Mouse (Mus musculus): ENCODE results near the gene Foxp1. TPM values are rescaled to one million over a fixed set of nuclear protein-coding genes. Genes with fewer than 3 reads are reported as not detected.

Foxp1 gene
- polyA plus RNA-seq, 1 experiment from 2014 or later = 74.0 TPM

DNA sequence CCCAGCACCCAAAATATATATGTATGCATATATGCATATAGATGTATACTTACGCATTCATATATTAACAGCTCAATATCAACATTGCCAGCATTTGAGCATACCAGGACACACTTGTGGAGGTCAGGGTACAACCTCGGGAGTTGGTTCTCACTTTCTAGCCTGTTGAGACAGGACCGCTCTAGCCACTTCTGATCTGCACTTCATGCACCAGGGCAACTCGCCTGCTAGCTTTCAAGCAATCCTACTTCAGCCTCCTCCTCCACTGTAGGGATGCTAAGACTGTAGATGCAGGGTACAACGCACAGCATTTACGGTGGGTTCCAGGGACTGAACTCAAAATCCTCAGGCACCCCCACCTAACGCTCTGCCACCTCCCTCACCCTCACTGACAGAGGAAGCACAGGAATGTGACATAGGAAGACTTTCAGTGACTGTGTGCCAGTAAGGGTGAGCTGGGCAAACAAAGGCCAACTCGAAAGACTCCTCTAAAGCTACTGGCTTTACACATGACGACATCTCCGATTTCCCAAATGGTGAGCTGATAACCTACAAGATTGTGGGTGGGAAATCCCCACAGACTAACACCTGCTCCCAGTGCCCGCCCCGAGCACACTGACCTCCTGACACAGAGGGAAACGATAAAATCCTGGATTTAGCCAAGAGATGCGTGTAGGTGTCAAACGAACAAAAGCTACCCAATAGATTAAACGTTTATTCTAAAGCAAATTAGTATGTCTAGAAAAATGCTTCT lies 93.0 kb downstream of the Foxp1 start:
- Histone ChIP-seq H3K27me3 (no peaks in the 10 kb centered on the region), H3K4me1 (replicated peaks) (peaks cover 8% of the 10 kb centered on the region; the same call in 1 of the 2 replicates), H3K4me2 (no peak overlapping the region), H3K27ac (replicated peaks) (no peak overlapping the region), H3K4me3 (no peak overlapping the region), H3K9ac (no peak overlapping the region), H3K9me3 (no peaks in the 10 kb centered on the region), H3K36me3 (peaks cover 8% of the 10 kb centered on the region; the same call in 1 of the 2 replicates)
- no peak for ATAC-seq (ENCODE audit: low read depth)
- WGBS = 86% methylated on average over 16 of the region's 16 CpGs

DNA sequence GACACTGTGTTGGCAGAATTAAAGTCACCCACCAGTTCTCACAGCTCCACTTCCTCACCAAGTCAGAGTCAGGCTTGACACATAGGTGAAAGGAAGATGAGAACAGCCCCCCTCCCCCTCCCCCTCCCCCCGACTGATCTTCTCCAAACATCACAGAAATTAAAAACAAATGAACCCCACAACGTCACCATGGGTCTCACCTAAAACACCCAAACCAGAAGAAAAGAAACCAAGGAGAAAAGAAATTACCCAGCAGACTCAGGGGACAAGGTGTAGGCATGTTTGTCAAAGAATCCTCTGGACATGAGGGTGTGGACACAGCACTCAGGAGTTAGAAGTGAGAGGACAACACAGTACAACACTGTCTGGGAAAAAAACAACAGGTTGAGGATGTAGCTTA lies 93.6 kb downstream of the Foxp1 start:
- no peak for ATAC-seq (ENCODE audit: low read depth)
- H3K9me3 ChIP-seq = no peaks in the 10 kb centered on the region
- no peak overlapping the region for H3K27ac ChIP-seq (replicated peaks)
- H3K4me1 ChIP-seq (replicated peaks) = peaks cover 8% of the 10 kb centered on the region; the same call in 1 of the 2 replicates
- H3K4me3 ChIP-seq = no peak overlapping the region
- no peak overlapping the region for H3K4me2 ChIP-seq
- WGBS = 77% methylated on average over 2 of the region's 2 CpGs
- no peaks in the 10 kb centered on the region for H3K27me3 ChIP-seq
- peaks cover 2% of the 10 kb centered on the region; the same call in 1 of the 2 replicates for H3K36me3 ChIP-seq
- no peak overlapping the region for H3K9ac ChIP-seq

- H3K4me3 ChIP-seq = no peak overlapping the region
- no peak overlapping the region for H3K9ac ChIP-seq
- no peaks in the 10 kb centered on the region for H3K9me3 ChIP-seq
- H3K4me2 ChIP-seq = no peak overlapping the region
- H3K36me3 ChIP-seq = no peaks in the 10 kb centered on the region
- no peak for ATAC-seq (ENCODE audit: low read depth)
- H3K27me3 ChIP-seq = no peaks in the 10 kb centered on the region
- no peak overlapping the region for H3K27ac ChIP-seq (replicated peaks)
- H3K4me1 ChIP-seq (replicated peaks) = peaks cover 8% of the 10 kb centered on the region; the same call in 1 of the 2 replicates
- 91% methylated on average over 4 of the region's 4 CpGs for WGBS
These were observed 95.2 kb downstream of the Foxp1 start for GRCm38 (mm10) chr6:99427301-99427700.

DNA sequence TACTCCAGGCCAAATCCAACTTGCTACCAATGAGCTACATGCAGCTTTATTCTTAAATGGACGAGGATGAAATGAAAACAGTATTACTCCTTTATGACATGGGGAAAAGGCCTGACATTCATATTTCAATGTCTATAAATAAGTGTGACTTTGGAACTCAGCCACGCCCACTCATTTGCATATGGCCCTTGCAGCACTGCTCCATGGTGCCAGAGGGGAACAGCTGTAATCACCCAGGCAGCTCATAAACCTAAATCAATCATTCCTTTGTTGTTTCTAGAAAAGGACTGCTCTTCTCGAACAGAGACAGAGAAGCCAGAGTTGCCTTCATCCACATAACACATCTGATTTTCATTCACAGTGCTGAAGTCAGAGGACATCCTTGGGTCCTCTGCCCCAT lies 97.5 kb downstream of the Foxp1 start:
- no peaks in the 10 kb centered on the region for H3K27me3 ChIP-seq
- 0 out of 2 replicates have a peak, but pooled peaks have one; percentile 50 for ATAC-seq (ENCODE audit: low read depth)
- H3K9ac ChIP-seq = no peak overlapping the region
- H3K9me3 ChIP-seq = no peaks in the 10 kb centered on the region
- WGBS = 39% methylated on average over 3 of the region's 3 CpGs
- no peak overlapping the region for H3K4me2 ChIP-seq
- no peak overlapping the region for H3K4me3 ChIP-seq
- H3K36me3 ChIP-seq = no peaks in the 10 kb centered on the region
- H3K27ac ChIP-seq (replicated peaks) = no peak overlapping the region
- peaks cover 8% of the 10 kb centered on the region; the same call in 1 of the 2 replicates for H3K4me1 ChIP-seq (replicated peaks)

GRCm38 (mm10) chr6:99420666-99421065 lies 101.9 kb downstream of the Foxp1 start:
- H3K9ac ChIP-seq = no peak overlapping the region
- H3K4me2 ChIP-seq = no peak overlapping the region
- H3K27me3 ChIP-seq = no peaks in the 10 kb centered on the region
- H3K4me3 ChIP-seq = no peak overlapping the region
- 0 out of 2 replicates have a peak, but pooled peaks cover 8% of the 10 kb centered on the region for H3K4me1 ChIP-seq (replicated peaks)
- no peak for ATAC-seq (ENCODE audit: low read depth)
- no peaks in the 10 kb centered on the region for H3K36me3 ChIP-seq
- H3K27ac ChIP-seq (replicated peaks) = no peak overlapping the region
- 85% methylated on average over 8 of the region's 8 CpGs for WGBS
- no peaks in the 10 kb centered on the region for H3K9me3 ChIP-seq

GRCm38 (mm10) chr6:99412598-99412997 lies 109.9 kb downstream of the Foxp1 start:
- Histone ChIP-seq H3K4me3 (no peak overlapping the region), H3K4me2 (no peak overlapping the region), H3K9ac (no peak overlapping the region), H3K36me3 (no peaks in the 10 kb centered on the region), H3K4me1 (replicated peaks) (no peaks in the 10 kb centered on the region; the same call in 1 of the 2 replicates), H3K9me3 (no peaks in the 10 kb centered on the region), H3K27ac (replicated peaks) (no peak overlapping the region), H3K27me3 (no peaks in the 10 kb centered on the region)
- no peak for ATAC-seq (ENCODE audit: low read depth)
- WGBS = 93% methylated on average over 6 of the region's 6 CpGs

DNA sequence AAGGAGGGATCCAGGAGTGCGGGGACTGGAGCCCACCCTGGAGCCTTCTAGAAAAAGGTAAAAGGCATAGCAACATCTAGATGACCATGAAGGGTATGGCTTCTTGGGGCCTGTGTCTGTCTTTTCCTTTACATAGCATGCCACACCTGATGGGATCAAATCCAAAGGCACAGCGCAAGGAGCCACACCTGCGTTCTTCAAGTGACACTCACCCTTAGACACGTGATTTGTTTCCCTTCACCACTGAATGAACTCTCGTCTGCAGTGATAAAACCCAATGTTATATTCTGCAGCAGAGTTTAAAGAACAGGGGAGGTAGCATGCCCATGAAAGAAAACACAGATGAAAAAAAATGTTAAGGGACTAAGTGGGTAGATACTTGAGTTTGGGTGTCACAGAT lies 112.9 kb downstream of the Foxp1 start:
- Histone ChIP-seq H3K4me2 (no peak overlapping the region), H3K4me1 (replicated peaks) (no peaks in the 10 kb centered on the region; the same call in 1 of the 2 replicates), H3K27me3 (no peaks in the 10 kb centered on the region), H3K27ac (replicated peaks) (no peak overlapping the region), H3K9me3 (no peaks in the 10 kb centered on the region), H3K4me3 (no peak overlapping the region), H3K36me3 (no peaks in the 10 kb centered on the region), H3K9ac (no peak overlapping the region)
- WGBS = 91% methylated on average over 5 of the region's 5 CpGs
- no peak for ATAC-seq (ENCODE audit: low read depth)

GRCm38 (mm10) chr6:99408880-99409279 lies 113.6 kb downstream of the Foxp1 start:
- H3K4me2 ChIP-seq = no peak overlapping the region
- WGBS = 90% methylated on average over 4 of the region's 4 CpGs
- no peak for ATAC-seq (ENCODE audit: low read depth)
- no peaks in the 10 kb centered on the region for H3K4me1 ChIP-seq (replicated peaks)
- H3K9ac ChIP-seq = no peak overlapping the region
- H3K36me3 ChIP-seq = no peaks in the 10 kb centered on the region
- no peak overlapping the region for H3K27ac ChIP-seq (replicated peaks)
- H3K4me3 ChIP-seq = no peak overlapping the region
- H3K27me3 ChIP-seq = no peaks in the 10 kb centered on the region
- H3K9me3 ChIP-seq = no peaks in the 10 kb centered on the region

- Histone ChIP-seq H3K4me3 (no peak overlapping the region), H3K9me3 (no peaks in the 10 kb centered on the region), H3K36me3 (no peaks in the 10 kb centered on the region), H3K27ac (replicated peaks) (no peak overlapping the region), H3K4me1 (replicated peaks) (peaks cover 7% of the 10 kb centered on the region; the same call in 1 of the 2 replicates), H3K27me3 (no peaks in the 10 kb centered on the region), H3K9ac (no peak overlapping the region), H3K4me2 (no peak overlapping the region)
- WGBS = 86% methylated on average over 6 of the region's 6 CpGs
- no peak for ATAC-seq (ENCODE audit: low read depth)
These were observed 118.6 kb downstream of the Foxp1 start for GRCm38 (mm10) chr6:99403755-99404390.

DNA sequence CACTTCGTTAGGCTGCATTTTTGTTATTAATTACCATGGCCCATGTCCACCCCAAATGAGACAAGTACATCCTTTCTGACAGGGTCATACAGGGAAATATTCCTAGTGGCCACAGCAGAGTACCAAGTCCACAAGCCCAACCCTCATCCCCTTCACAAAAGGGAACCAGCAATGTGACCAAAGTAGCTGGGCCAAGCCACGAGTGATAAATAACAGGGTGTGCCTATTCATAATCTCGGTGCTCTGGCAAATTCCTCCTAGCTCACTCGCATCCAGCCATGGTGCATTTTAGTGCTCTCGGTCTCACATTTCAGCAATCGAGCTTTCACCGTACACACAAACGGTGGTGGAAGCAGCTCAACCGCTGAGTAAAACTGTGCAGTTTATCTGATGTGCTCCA lies 119.6 kb downstream of the Foxp1 start:
- H3K9me3 ChIP-seq = no peaks in the 10 kb centered on the region
- H3K9ac ChIP-seq = no peak overlapping the region
- WGBS = 69% methylated on average over 9 of the region's 9 CpGs
- ATAC-seq (ENCODE audit: low read depth) = no peak
- H3K27ac ChIP-seq (replicated peaks) = no peak overlapping the region
- no peaks in the 10 kb centered on the region for H3K27me3 ChIP-seq
- H3K36me3 ChIP-seq = no peaks in the 10 kb centered on the region
- no peak overlapping the region for H3K4me3 ChIP-seq
- H3K4me2 ChIP-seq = no peak overlapping the region
- peaks cover 7% of the 10 kb centered on the region; the same call in 1 of the 2 replicates for H3K4me1 ChIP-seq (replicated peaks)

DNA sequence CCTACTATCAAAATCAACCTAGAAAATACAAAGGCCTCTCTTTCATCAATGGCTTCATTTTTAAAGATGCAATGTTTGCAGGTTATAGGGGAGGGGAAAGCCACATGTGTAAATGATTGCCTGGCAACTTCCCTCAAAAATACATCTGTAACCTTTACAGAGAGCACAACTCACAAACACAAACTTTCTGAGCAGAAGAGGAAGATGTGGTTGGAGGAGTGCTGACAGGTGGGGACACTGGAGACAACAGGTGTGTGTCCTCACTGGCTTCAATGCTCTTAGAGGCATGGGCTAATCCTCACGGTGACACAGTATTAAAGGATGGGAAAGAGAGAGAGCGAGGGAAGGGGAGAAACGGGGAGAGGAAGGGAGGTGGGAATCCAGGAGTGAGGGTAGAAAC lies 120.2 kb downstream of the Foxp1 start:
- 79% methylated on average over 3 of the region's 3 CpGs for WGBS
- no peaks in the 10 kb centered on the region for H3K36me3 ChIP-seq

GRCm38 (mm10) chr6:99401801-99402200 lies 120.7 kb downstream of the Foxp1 start:
- no peak overlapping the region for H3K4me2 ChIP-seq
- H3K9ac ChIP-seq = no peak overlapping the region
- 78% methylated on average over 6 of the region's 6 CpGs for WGBS
- H3K9me3 ChIP-seq = no peaks in the 10 kb centered on the region
- no peak for ATAC-seq (ENCODE audit: low read depth)
- H3K36me3 ChIP-seq = no peaks in the 10 kb centered on the region
- no peaks in the 10 kb centered on the region for H3K27me3 ChIP-seq
- H3K27ac ChIP-seq (replicated peaks) = no peak overlapping the region
- no peak overlapping the region for H3K4me3 ChIP-seq
- peaks cover 7% of the 10 kb centered on the region; the same call in 1 of the 2 replicates for H3K4me1 ChIP-seq (replicated peaks)

More for the DNA sequence above, 120.2 kb downstream of the Foxp1 start:
- Histone ChIP-seq H3K9ac (no peak overlapping the region), H3K27ac (replicated peaks) (no peak overlapping the region), H3K4me2 (no peak overlapping the region), H3K9me3 (no peaks in the 10 kb centered on the region), H3K4me1 (replicated peaks) (peaks cover 7% of the 10 kb centered on the region; the same call in 1 of the 2 replicates), H3K27me3 (no peaks in the 10 kb centered on the region), H3K4me3 (no peak overlapping the region)
- ATAC-seq (ENCODE audit: low read depth) = no peak

Data from neural tube, embryonic 13.5 days (tissue).